Mouse (Mus musculus): ENCODE data around the gene Pdlim1.
"Not testable (repeated sequence)": the region's sequence is repeated elsewhere in the genome, so short reads cannot be mapped to it uniquely, and the experiment has no call there.

Pdlim1 gene

DNA sequence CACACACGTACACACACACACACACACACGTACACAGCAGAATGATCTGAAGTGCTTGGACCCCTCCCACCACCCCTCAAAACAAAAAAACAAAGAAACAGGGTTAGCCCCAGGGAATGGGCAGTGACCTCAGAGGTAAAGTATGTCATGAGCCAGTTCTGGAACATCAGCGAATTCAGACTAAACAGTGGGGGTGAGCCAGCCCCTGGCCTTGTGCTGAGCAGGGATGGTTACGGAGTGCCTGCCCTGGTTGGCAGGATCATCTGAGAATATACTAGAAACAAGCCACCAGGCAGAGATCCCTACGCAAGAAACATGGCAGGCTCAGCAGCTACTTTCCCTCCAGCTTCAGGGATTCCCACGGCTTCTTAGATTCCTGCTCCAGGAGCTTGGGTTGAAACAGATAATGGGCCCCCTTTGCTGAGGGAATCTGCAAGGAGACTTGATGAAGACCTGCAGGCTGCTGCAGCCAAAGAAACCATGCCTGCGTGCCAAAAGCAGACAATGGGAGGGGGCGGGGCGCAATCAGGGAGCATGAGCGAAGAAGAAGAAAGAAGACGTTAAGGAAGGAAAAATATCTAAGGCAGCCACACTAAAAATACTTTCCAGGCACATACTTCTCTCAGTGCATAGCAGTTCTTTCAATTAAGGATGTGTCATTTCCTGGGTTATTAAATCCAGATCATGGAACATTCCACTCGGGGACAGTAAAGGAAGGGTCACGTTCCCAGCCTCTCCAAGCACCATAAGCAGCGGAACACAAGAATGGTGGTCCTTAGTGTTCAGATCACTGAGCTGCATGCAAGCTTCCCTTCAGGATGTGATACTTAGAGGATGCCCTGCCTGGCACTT, 30.6 kb downstream of the Pdlim1 start:
- no peak for DNase-seq (ENCODE audit: low read depth in 2 of 2, low spot score in 2 of 2)

DNA sequence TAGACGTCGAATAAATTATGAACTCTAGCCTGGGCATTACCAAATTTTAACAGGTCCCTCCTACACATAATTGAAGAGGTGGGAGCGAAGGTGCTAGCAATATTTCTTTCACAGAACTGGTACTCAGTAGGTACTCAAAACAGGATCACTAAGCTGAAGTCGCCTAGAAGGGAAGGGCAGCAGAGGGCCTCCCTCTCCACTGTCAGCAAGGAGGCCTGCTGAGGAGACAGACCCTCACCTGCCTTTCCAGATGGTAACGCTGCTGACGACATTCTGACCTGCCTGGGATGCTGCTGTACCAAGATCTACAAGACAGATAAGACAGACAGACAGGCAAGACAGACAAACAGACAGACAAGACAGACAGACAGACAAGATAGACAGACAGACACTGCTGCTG, 31.3 kb downstream of the Pdlim1 start:
- no peak for DNase-seq (ENCODE audit: low read depth in 2 of 2, low spot score in 2 of 2)

DNA sequence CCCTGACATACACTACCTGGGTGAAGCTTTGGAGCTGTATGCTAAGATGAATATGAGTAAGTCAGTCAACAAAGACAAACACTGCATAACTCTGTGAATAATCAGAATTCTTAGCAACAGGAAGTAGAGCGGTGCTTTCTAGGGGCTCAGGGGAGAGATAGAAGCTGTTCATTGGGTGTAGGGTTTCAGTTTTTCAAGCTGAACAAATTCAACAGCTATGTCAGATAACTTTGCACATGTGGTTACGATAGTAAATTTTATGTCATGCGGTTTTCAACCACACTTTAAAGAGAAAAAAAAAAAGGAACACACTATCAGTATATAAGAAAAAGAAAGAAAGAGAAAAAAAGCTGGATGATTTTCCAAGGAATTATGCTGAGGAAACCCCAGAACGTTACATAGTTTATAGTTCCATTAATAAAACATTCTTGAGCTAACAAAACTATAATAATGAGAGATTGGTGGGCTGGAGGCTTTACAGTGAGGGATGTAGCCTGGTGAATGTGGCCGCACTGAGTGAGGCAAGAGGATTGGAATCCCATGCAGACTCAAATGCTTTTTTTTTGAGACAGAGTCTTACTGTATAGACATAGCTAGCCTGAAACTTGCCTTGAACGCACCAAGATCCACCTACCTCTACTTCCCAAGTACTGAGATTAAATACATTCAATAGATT, 33.3 kb downstream of the Pdlim1 start:
- no peak for DNase-seq (ENCODE audit: low read depth in 2 of 2, low spot score in 2 of 2)

DNA sequence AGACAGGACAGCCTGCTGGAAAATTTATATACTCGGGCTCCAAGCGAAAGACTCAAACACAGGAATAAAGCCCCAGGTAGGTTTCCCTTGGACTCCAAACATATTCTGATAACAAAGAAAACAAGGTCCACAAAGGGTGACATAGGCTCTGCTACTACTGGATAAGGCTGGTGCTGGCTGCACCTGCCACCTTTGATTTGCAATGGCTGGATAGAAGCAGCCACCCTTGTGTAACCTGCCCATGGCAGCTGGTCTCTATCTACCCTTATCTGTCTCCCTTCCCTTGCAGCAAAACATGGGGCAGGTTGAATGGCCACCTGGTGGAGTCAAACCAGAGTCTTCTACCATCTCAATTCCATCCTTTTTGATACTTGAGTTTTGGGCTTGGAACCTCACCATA, 39.1 kb downstream of the Pdlim1 start:
- no peak for DNase-seq (ENCODE audit: low read depth in 2 of 2, low spot score in 2 of 2)

DNA sequence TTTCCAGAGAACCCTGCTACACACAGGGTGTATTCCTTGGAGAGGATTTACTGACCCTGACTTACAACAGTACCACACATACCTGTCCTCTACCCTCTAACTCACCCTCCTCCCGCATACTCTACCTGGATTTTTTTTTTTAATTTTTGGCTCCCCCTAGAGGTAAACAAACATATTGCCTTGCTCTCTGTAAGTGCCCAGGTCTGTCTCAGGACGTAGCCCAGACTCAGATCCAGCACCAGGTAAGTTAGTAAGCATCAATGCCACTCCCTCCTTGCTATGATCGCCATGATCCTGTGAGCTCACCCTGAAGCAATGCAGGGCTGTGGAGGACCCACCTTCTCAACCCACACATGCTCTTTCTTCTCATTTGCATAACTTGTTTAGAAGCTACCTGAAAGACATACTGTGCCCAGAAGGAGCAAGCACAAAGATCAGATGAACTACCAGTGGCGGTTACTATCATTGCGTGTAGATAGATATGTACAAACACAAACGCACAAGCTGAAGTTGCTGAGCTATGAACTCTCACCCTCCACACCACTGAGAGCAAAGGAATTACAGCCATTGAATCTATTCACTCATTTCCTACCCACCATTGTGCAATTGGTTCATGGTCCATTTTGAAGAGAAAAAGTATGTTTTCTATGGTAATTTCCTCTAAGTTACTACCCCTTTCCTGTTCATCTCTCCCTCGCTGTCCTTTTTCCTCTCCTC, 39.7 kb downstream of the Pdlim1 start:
- peak in 1 of 2 experiments; percentile 8 for DNase-seq (ENCODE audit: low read depth in 2 of 2, low spot score in 2 of 2)

DNA sequence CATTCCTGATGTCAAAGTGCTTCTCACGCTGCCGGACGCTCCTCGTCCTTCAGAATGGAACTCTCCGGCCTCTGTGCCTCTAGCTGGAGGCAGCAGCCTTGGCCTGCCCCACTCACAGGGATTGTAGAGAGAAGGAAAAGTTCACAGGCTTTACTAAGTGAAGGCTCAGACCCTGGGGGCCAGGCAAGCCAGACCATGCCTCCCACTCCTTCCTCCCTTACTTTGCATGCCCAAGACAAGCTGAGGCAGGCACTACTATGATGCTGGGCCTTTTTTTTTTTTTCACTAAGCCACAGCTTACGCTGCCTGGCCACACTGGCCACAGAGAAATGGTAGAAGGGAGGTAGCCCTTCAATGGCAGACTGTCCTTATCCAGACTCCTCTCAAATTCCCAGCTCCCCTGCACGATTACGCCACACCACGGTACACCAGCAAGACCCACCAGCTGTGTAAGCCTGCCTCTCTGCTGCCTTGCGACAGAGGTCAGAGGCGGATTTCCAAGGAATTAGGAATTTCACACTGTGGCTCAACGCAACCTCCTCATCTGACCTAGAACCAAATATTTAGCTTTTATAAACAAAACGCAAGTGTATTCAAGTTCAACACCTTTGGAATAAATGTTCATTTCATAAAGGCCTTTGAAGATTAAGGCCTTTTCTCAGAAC, 40.4 kb downstream of the Pdlim1 start:
- no peak for DNase-seq (ENCODE audit: low read depth in 2 of 2, low spot score in 2 of 2)

DNA sequence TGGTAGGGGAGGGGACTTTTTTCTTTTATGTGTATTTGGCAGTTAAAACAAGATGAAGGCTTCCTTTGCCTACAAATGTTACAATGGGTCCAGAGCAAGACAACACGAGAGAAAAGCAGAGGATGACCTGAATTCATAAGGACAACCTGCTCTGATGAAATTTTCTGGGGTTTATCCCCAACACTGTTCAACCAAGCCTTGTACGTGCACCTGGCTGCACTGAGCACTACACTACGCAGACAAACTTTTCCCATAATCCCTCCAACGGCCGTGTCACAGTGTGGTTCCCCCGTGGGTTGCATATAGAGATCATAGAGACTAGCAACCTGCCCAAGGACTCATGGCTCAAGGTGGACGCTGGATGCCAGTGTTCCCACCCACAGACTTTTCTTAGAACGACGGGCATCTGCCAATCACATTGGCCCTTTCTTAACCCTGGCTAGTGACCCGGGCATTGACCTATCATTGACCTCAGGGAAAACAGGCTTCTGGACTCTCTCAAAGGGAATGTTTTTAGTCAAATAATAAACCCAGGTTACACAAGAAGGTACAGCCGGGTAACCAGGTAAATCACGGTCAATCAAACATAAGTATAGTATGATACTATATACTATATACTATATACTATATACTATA, 45.0 kb downstream of the Pdlim1 start:
- DNase-seq (ENCODE audit: low read depth in 2 of 2, low spot score in 2 of 2), result no peak

DNA sequence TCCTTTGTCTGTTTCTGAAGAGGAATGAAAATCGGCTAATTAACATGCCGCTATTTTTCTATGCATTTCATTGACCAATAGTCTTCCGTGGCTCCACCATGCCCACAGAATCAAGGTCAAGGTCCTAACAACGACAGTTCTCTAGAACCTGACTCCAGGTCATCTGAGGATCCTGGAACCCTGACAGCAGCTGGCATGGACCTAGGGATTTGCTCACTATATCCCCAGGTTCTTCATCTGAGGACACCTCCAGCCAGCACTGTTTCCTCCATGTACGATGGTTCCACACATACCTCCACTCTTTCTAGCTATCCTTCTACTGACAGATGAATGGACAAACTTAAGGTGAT, 45.9 kb downstream of the Pdlim1 start:
- DNase-seq (ENCODE audit: low read depth in 2 of 2, low spot score in 2 of 2), result no peak

DNA sequence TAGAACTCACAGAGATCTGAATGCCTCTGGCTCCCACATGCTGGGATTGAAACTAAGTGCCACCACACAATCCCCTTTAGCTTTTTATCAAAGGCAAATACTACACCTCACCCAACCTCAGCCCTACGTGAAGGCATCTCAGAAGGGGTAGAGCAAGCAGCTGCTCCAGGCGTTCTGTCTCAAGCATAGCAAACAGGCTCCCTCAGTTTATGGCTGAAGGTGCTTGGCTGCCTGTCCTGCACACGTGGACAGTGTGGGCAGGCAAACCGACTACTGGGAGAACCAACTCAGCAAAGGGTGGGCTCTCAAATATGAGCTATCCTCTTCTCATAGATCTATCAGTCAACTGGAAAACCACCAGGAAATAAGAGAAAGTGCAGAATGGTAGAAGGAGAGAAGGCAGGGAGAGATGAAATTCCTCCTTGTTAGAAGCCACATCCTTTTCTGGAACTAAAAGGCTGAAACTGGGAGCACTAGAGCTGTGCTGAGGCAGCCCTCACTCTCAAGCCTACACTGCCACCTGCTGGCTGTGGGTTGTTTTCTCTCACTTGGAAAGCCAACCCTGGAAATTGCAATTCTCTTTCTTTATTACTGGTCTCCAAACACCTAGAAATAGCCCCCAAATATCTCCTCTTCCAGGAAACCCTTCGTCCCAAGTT, 46.4 kb downstream of the Pdlim1 start:
- DNase-seq (ENCODE audit: low read depth in 2 of 2, low spot score in 2 of 2), result peak; percentile 25 to 43

DNA sequence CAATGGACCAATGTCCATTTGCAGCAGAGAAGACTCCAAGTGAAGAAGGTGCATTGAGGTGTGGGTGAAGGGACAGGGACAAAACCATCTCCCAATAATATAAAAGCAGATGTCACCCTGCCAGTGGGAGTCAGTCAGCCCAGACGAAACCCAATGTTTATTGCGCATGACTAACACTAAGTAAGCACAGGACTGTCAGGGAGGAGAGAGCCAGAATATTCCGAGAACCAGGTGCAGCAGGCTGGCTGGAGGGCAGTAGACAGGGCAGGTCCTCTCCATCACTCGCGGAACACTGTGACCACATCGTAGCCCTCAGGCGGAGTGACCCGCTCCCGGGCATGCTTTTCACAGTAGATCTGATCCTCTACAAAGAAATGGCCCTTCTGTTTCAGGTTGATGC, 49.3 kb downstream of the Pdlim1 start:
- not testable (repeated sequence) for DNase-seq (ENCODE audit: low read depth in 2 of 2, low spot score in 2 of 2)

DNA sequence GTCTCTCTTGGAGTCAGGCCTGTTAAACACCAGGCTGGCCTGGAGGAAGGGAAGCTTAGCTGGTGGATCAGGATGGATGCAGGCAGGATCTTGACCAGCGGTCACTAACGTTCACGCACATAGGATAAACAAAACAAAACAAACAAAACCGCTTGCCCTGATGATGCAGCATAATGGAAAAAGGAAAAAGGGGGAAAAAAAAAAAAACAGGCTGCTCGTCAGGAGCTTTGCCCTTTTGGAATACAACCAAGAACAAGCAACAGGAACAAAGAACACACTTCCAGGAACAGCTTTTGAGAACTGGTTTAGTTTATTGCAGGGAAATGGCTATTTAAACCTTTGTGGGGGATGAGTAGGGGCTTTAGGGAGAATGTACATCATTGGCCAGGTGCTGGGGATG, 50.8 kb downstream of the Pdlim1 start:
- no peak for DNase-seq (ENCODE audit: low read depth in 2 of 2, low spot score in 2 of 2)

DNA sequence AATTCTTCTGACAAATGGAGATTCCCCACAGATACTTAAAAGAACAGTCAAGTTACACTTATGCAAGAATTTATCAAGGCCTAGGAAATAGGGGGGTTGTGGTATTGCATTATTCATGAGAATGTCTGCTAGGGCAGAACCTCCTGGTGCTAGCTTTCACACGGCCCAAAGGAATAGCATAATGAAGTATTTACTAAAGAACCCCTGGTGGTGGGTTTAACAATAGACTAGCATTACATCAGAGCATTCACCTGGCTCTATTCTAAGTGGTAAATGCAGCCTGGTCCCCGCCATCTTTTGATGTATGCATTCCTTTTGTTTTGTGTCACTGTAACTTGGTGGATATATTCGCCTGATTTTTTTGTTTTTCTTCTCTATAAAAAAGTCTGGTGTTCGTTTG, 68.7 kb downstream of the Pdlim1 start:
- not testable (repeated sequence) for DNase-seq (ENCODE audit: low read depth in 2 of 2, low spot score in 2 of 2)

DNA sequence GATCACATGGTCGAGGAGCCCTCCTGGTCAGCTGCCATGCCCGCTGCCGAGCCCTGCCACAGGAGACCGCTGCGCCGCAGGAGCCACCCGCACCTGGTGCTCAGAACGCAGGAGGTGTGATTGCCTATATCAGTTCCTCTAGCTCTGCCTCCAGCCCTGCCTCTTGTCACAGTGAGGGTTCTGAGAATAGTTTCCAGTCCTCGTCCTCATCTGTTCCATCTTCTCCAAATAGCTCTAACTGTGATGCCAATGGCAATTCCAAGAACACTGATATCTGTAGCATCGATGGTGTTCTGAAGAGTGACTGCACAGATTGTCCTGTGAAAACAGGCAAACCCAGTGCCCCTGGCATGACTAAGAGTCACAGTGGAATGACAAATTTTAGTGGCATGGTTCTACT, 81.0 kb downstream of the Pdlim1 start:
- no peak for DNase-seq (ENCODE audit: low read depth in 2 of 2, low spot score in 2 of 2)

DNA sequence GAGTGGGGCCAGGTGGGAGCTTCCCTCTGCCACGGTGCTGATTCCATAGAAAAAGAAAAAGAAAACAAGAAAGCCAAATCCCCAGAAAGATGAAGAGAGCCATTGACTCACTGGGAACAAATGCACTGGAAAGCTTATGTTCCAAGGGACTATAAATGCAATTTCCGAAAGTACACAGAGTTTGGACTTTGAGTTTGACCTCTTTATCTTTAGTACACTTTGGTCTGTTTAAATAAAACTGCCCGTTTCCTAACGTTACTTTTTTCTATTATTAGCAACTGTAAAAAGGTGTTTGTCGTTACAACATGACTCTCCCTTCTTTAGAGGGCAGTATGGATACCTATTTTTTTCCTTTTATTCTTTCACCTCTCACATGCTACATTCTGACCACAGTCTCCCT, 84.5 kb downstream of the Pdlim1 start, which contains the start of gene Cyp2c70:
Cyp2c70 (minus strand) TSS at position 174 of the 400 bp plus-strand sequence.
- no peak for DNase-seq (ENCODE audit: low read depth in 2 of 2, low spot score in 2 of 2)

DNA sequence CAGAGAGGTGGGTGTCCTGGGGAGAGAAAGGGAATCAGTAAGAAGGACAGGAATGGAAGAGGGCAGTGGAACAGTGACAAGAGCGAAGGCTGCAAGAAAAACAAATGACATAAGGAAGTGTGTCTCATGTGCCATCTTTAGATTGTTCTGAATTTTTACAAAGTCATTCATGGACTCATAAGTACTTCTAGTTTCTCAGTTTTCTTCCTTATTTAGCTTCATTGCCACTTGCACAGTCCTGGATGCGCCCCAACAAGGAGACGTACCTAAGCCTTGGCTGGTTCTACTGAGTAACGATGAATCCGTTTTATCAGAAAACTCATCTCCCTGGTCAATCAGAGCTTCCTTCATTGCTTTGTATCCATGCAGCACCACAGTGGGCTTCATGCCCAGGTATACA, 88.0 kb downstream of the Pdlim1 start:
- no peak for DNase-seq (ENCODE audit: low read depth in 2 of 2, low spot score in 2 of 2)

DNA sequence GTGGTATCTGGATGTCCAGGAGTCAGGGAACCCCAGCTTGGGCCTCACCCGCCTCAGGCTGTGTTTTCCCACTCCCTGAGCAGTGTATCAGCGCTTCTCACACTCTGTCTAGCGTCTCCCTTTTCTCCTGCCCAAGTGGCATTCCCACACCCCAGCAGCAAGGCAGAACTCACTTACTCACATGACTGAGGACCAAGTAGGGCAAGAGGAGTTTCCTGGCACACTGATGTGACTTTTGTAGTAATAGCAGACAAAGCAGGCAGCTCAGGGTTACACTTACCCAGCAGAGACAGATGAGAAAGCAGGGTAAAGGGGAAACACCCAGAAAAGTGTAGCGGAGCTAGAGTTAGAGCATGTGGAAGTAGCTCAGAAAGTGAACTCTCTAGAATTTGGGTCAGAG, 93.3 kb downstream of the Pdlim1 start:
- DNase-seq (ENCODE audit: low read depth in 2 of 2, low spot score in 2 of 2), result no peak

Data from CD8-positive naive resting alpha-beta T cell, adult 2 months (primary cell).